Mouse (Mus musculus) adipocyte (in vitro differentiated cells): Measurements from ENCODE around the gene Hoxa5.

Experiments used
- DNase-seq: peaks from one replicate; pipeline ENCODE4 v3.0.0-alpha.2; 2016; ENCODE audit warnings: low spot score

Gene Hoxa5

DNA sequence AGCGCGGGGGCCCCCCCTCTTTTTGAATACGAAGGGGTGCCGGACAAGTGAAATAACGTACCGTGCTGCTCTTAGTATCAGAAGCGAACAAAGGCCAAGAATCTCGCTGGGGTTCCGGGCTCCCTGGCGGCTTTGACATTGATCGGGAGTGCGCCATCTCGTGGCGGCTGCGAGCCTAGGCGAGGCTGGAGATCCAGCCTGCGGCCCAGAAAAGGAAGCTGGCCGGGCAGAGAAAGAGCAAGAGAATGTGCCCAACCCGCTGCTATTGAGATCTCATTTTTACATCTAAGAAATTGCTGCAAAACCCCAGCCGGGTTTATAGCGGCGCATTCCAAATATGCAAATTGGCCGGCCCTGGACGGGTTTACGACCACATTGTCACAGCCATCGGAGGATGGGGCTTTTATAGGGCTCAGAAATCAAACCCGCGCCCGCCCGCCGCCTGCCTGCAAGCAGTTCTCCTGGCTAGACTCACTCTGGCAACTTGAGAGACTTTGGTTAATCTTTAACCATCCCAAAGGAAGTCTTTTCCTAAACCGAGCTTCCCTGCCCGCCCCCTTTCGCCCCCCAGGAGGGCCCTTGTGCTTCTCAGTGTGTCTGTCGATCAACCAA is 36.1 kb upstream of the Hoxa5 start, which contains the start of gene Hoxa10:
TSS of gene Hoxa10 (minus strand) at position 466 of the 612 bp plus-strand sequence.
- no peak for DNase-seq

DNA sequence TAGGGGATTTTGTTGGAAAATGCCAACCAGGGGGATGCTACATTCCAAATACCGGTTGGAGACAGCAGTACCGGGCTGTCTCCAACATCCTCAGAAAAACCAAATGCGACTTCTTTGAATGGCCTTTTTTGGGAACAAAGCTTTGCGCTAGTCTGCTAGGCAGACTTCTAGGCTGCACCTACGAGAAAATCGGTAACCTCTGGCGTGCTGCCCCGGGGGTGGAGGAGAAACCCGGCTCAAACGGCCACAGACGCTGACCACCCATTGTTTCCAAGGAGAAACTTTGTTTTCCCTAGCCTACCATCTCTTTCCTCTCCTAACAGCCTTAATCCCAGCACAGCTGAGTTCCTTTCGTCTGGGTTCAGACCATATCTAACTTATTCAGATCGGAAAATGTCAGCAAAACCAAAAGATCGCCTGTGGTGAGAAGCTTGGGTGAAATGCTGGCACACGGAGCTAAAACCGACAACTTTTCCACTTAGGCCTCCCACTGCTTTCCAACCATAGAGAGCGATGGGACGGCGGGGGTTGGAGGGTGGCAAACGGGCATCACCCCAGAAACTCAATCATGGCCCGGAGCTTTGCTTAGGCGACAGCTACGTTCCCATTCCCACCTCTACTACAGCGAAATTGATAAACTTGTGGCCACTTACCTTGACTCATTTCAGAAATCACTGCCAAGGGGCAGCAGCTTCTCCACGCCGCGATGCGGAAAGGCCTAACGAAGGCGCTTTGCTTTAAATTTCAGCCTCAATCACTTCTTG is 35.4 kb upstream of the Hoxa5 start:
- no peak for DNase-seq

DNA sequence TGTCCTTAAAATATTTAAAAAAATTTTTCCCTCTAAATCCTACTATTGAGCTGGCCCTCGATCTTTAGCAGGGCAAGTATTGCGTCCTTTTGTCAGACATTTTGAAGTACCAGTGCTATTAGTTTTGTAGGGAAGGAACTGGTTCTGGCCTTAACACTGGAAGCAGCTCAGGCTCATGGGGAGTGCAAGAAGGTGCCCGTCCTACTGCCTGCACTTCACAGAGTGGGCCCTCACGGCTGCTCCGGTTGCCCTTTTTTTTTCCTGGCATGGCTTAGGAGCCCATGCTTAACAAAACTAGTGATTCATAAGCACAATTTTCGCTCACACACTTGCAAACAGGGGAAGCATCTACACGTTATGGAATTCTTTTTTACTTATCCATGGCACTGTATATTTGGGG is 34.6 kb upstream of the Hoxa5 start:
- no peak for DNase-seq

DNA sequence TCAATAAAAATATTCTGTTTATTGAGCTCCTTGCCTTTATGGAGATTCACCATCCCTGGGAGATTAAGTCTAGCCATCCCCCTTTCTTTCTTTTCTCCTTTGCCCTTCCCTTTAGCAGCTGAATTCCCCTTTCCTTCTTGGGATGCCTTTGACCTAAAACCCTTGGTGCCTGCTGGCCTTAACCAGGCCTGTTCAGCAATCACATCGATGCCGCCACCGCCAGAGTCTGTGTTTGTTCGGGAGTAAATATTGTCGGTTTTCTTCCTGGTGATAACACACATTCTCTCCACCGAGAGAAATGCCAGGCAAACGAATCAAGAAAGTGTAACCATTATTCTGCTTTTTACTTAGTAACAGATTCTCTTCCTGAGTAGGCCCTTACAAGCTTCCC is 33.8 kb upstream of the Hoxa5 start:
- DNase-seq: no peak

DNA sequence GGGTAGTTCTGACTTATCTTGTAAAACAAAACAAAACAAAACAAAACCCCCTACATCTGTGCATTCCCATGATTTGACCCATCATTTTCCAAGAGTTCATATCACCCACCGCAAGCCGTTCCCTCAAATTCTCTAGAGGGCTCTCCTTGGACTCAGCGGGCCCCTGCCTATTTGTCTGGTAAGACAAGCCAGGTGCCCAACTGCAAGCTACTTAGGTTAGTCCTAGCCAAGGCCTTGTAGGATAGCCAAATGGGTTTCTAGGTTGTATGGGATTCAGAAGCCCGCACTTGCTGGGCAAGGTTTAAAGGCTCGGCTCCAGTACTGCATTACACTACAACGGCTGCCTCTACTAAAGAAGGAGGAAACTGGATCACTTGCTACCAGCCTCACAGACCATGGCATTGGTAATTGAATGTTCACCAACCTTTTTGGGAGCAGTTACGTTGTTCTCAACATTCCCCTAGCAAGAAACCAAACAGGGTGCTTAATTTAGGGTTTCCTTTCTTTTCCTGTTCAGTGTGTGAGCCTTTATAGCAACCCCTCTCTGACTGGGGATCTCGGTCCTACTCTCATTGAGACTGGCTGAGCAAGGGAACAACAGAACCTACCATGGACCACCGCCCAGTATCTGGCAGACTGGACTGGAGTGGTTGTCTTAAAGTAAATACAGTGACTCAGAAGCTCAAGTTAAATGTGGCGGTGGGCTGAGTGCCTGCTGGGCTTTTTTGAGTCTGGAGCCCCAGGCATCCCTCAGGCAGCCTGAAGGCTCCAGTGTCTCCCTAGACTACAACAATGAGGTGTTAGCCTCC is 33.2 kb upstream of the Hoxa5 start:
- no peak for DNase-seq

DNA sequence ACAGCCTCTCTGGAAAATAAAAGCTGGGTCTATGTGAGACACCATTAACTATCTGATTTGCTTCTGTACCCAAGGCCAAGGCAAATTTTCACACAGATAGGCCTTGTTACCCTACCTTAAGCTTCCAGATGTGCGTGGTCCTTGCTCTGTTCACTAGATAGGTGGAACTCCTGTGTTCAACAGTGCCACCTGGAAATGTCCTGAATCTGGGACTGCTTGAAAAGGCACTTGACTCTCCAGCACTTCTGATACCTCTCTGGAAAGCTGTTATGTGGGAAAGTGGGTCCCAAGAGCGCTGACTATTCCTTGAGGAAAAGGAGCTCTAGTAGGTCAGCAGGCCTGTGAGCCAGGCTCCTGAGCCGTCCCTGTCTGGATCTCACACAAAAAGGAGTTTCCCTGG is 32.4 kb upstream of the Hoxa5 start:
- DNase-seq: no peak

DNA sequence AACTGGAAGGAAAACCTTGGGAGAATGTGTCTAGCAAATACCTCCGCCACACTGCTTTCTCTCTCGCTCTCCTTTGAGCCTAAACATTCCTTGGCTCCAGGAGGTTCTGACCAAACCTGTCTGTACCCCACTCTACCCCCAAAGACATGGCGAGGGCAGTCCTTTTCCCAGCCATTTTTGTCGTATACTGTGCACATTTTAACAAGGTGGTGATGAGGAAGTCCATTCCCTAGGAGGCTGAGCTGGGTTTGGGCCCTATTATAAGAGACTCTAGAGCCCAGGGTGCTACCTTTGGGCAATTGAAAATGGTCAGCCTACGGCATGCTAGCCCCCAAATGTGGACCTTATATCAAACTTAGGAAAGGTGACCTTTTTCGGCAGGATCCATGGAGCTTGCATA is 31.5 kb upstream of the Hoxa5 start:
- DNase-seq: no peak

DNA sequence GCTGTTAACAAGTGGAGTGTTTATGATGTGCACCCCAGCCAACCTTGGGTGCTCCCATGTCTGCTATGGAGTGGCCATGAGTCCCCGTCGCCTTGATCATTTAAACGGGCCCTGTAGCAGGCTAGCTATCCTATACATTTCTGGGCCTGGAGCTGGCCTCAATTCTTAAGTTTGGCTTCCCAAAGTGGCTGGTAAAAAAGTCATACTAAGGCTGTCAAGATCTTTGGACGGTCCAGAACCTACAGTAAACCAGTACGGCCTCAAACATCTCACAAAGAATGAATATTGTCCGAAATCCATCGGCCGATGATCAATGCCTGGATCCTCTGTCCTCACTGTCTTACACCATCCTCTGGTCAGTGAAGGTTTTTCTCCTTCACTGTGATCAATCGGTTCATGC is 30.9 kb upstream of the Hoxa5 start:
- no peak for DNase-seq

DNA sequence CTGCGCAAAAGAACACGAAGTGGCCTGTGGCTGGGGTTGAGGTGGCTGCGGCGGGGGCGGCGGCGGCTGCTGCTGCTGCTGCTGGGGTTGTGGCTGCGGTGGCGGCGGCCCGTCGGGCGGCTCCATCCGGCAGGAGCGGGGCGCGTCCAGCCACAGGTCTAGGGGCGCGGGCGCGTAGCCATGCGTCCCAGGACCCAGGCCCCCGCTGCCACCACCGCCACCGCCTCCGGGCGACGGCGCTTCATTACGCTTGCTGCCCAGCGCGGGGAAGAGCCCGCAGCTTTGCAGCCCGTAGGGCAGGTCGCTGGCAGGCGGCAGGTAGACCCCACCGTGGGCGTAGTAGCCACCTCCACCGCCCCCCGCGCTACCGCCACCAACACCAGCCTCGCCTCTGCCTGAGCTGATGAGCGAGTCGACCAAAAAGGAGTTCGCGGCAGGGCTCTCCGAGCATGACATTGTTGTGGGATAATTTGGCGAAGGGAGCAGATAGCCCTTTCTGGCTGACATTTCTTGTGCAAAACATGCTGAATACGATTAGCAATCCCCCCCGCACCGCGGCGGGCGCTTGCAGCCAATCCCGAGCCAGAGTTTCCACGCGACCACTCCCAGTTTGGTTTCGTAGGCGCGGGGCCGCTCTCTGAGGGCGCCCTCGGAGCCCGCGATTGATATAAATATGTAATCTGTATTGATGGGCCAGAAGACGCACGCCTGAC is 30.2 kb upstream of the Hoxa5 start:
- no peak for DNase-seq

DNA sequence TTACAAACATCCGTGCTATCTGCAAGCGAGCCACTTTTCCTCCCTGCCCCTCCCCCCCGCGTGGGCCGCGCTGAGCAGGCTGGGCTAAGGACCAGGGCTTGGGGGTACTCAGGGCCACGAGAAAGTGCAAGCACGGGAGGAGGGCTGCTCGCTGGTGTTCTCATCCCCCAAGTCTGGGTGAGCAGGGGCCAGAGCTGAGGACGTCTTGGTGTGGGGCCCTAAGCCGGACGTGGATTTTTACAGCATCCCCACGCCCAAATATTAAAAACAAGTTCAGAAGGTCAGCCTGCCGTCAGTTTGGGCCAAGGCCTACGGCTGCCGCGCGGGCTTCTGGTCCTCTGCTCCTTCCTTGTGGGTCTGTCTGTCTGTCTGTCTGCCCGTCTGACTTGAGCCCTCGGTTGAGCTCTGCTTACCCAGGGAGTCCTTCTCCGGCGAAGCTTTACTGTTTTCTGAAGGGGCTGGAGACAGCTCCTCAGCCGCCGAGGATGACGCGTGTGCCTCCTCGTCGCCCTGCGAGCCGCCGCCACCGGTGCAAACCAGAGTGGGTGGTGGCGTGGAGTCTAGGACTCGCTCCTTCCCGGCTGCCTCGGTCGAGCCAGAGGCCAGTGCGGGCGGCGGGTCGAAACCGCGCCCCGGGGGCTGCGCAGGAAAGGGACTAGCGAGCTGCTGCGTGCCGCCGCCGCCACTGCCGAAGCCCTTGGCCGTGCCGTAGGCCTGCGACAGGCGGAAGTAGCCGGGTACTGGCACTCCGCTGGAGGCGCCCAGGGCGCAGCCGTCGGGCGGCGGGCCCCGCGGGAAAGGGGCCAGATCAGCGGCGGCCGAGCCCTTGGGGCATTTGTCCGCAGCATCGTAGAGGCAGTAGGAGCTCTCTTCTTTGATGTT is 29.4 kb upstream of the Hoxa5 start:
- no peak for DNase-seq

DNA sequence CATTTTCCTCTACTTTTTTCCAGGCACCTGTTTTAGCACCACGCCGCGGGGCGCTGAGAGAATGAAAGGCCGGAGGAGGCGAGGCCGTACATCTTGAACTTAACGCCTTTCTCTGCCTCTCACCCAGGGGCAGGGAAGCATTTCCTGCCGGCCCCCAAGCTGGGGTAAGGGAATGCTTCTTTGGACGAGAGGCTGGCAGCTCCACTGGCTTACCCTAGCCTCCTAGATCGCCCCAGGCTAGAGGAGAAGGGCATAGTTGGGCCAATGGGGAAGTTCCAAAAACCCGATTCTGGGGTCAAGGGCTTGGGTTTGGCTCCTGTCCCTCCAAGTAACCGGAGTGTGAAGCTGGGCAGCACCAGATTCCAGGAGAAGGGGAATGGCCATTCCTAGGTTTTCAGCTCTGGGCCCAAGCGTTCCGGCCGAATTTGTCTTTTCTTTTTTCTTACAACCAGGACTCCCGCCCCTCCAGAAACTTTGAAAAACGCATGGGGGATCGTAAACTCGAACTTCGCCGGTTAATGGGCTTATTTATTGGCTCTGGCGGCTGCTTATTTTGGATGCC is 28.7 kb upstream of the Hoxa5 start:
- DNase-seq: no peak

DNA sequence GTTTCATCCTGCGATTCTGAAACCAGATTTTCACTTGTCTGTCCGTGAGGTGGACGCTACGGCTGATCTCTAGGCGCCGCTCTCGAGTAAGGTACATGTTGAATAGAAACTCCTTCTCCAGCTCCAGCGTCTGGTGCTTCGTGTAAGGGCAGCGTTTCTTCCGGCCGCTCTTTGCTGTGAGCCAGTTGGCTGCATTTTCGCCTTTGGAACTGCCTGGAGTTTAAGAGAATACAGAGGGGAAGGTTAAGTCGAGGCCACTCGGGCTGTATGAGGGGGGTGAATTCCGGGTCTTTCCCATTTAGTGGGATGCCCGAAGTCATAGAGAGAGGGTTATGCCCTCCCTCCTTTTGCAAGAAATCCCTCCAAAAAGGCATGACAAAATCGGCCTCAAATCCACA is 28.2 kb upstream of the Hoxa5 start:
- no peak for DNase-seq

DNA sequence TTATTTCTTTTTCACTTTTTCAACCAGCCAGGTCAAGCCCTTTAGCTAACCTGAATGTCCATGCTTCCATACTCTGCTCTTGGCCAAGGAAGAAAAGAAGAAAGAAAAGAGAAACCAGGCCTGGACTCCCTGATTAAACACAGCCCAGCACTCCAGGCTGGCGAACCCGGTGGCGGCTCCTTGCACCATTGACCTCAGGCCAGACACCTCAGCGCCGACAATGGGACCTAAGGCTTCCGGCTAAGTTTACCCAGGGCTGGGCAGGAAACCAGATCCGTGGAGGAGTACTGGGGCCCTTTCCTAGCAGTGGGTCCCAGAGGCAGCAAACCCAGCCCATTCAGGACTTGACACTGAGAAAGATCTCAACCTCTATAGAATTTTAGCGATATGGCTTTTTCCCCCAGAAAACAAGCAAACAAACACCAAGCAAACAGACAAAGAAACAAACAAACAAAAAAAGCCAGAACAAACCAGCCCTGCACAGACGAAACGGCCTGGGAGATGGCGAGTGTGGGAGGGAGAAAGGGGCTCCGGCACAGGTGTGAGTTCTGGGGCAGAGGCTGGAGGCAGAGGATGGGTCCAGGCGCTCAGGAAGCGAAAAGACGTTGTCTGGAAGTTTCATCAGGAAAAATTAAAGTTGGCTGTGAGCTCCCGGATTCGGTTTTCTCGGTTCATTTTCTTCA is 27.6 kb upstream of the Hoxa5 start:
- DNase-seq: no peak

DNA sequence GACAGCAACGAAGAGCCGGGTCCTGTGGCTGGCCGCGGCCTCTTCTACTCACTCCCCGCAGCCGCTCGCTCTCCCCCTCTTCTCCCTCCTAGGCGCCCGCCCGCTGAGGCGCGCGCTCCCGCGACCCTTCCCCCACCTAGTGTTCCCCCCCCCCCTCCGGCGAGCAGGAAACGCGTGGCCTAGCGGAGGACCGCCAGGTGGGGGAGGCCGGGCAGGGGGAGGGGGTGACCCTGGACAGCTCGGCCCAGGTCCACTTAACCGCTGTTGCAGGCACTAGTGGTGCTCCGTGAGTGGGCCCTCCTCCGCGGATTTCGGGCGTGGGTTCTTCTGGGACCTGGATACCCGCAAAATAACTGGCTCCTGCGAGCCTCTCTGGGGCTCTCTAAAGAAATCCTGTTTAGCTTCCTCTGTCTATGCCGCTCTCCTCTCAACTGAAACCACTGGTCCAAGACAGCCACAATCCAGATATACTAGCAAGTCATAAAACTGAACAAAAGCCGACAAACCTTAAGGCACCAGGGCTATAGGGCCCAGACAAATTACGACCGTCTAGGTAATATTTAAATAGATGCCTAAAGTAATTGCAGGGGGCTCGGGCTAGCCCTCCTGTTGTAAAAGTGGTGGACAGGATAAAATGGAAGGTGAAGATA is 26.3 kb upstream of the Hoxa5 start, which contains the start of gene Hoxa9:
TSS of gene Hoxa9 (minus strand) at position 574 of the 650 bp plus-strand sequence.
- DNase-seq: no peak

DNA sequence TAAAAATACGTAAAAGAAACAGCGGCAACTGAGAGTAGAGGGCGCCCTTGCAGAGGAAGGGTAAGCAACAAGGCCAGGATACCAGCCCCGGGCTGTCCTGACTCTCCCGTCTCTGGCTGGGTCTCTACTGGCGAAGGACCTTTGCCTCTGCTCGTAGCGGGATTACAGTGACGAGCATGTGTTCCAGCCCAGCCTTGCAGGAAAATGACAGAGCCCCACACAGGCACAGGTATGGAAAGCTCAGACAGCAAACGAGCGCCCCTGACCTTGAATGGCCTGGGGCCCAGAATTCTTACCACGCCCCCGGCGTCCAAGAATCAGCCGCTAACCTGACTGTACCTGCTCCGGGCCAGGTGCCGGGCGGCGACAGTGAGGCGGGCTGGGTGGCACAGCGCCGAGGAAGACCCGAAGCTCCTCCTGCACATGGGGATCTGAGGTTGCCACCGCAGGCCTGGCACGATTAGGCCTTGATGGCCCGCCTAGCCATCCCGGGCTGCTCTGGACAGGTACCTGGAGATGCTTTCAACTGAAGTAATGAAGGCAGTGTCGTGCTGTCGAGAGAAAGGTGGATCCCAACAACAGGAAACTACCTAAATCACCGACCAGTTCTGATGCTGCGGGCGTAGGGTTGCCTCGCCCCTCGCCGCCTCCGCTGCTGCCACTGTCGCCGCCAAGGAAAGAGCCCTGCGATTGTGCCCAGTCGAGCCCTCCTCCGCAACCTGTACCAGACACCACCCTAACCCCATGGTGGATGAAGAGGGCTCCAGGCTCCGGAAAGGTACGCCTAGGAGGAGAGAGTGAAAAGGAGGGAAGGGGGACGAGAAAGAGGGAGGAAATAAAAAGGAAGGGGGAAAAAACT is 25.4 kb upstream of the Hoxa5 start:
- DNase-seq: no peak

DNA sequence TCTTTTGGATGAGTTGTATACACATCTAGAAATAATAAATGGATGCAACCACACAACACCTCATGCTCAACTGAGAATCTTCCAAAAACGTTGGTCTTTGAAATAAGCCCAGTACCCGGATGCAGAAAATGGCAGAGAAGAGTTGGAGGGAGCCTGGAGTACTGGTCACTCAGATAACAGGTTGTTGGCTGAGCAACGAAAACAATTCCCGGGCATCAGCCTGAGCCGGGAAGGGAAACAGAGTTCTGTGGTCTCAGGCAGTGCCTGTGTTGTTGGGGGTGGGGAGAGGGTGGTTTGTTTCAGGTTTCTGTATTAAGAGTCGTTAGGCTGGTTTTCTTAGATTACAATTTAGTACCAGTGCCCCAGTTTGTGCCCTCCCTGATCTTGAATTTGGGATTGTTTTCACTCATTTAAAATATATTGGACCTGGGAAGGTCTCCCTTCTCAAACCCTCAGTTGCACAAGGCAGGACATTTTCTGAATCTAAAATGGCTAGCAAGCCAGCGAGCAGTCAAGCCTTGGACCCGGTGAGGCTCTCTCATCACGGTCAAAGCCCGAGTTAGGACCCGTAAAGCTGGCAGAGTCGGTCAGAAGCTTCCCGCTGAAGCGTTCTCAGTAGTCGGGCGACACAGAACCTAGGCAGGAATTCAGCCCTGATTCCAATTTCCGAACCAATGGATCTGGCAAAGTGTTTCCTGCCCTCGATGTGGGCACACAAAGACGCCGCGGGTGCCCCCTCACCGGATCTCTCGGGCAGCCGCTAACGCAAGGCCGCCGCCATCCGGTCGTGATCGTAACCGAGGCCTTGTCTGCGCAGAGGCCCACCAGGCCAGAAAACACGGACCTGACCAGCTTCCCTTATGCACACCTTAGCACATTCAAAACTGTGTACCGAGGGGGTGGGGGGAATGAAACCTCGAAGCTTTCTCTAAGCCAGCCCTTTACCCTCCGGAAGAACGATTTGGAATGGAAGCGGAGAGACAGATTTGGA is 24.4 kb upstream of the Hoxa5 start:
- DNase-seq: no peak

DNA sequence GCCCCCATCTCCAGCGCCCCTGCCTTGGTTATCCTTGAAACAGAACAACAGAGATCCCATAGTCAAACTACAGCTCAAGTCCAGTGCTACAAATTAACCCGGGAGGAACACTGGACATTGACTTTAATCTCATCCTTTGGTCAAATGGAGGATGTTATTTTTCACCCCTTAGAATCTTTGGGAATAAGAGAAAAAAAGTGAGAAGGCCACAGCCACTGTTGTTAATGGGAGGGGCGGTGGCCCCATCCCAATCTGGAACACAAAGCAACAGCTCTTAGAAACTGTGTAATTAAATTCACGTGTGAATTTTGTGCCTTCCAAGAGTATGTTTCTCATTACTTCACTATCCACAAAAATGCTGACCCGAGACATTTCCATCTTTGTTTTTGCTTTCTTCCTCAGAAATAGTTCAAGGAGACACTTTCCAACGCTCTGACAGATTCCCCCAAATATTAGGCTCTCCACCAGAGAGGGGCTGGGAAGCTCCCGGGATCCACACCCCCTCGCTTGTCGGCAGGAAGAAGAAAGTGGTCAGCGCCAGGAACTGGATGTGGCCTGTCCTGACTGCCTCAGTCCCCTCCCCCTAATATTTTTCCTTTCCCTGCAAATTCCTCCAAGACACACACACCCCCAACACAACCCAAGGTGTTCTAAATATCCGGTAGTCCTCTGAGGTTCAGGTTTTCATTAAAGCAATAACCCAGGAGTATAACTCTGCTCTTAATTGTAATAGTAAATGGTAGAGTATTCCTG is 23.3 kb upstream of the Hoxa5 start:
- no peak for DNase-seq
